Mouse (Mus musculus): ENCODE measurements at regions not wholly inside any gene's neighbourhood (a gene's known extent, or its start where the extent isn't known, plus 50 kb on each side); places are given as distances from the start of the nearest gene placed in this dataset.

GRCm38 (mm10) chr3:114463267-114463666 lies 432.9 kb downstream of the Col11a1 start:
- DNase-seq (ENCODE audit: low spot score) = no peak

- no peak for DNase-seq (ENCODE audit: low spot score)
Observed at GRCm38 (mm10) chr3:114463714-114464545, 433.6 kb downstream of the Col11a1 start.

GRCm38 (mm10) chr3:114464546-114464888 lies 434.2 kb downstream of the Col11a1 start:
- DNase-seq (ENCODE audit: low spot score) = no peak

GRCm38 (mm10) chr3:114483904-114484303 lies 420.0 kb upstream of the Olfm3 start:
- DNase-seq (ENCODE audit: low spot score) = no peak

- no peak for DNase-seq (ENCODE audit: low spot score)
Observed at GRCm38 (mm10) chr3:114507690-114508332, 396.1 kb upstream of the Olfm3 start.

GRCm38 (mm10) chr3:114515233-114515632 lies 388.6 kb upstream of the Olfm3 start:
- no peak for DNase-seq (ENCODE audit: low spot score)

- no peak for DNase-seq (ENCODE audit: low spot score)
Observed at GRCm38 (mm10) chr3:114544353-114544752, 359.5 kb upstream of the Olfm3 start.

- peak; percentile 0 for DNase-seq (ENCODE audit: low spot score)
Observed at GRCm38 (mm10) chr3:114547218-114547617, 356.7 kb upstream of the Olfm3 start.

GRCm38 (mm10) chr3:114570978-114571377 lies 332.9 kb upstream of the Olfm3 start:
- no peak for DNase-seq (ENCODE audit: low spot score)
